Mouse (Mus musculus) layer of hippocampus, adult 8-10 months (tissue): ENCODE measurements around the gene Txnrd3. TPM values are rescaled to one million over a fixed set of nuclear protein-coding genes. Genes with fewer than 3 reads are reported as not detected.

ENCODE experiments used
- DNase-seq, 2 experiments: peaks; one replicate each; pipeline ENCODE4 v3.0.0; 2022; ENCODE audit warnings: low spot score in 2 of 2
- total RNA-seq, 4 experiments: library from RNA; stranded (reverse); gene quantifications; 2 replicates each; pipeline ENCODE4 v1.2.4; 2022

The Txnrd3 gene
- total RNA-seq, 4 experiments from 2014 or later: 2.9 to 6.3 (median 4.1) TPM

GRCm38 (mm10) chr6:89655011-89655410 is 11.2 kb downstream of the Txnrd3 start:
- no peak for DNase-seq

- DNase-seq: no peak
Observed at GRCm38 (mm10) chr6:89658342-89658741, 14.6 kb downstream of the Txnrd3 start.

- DNase-seq: no peak
Observed at GRCm38 (mm10) chr6:89658931-89659330, 15.1 kb downstream of the Txnrd3 start.

- peak in 1 of 2 experiments; percentile 29 for DNase-seq
Observed at GRCm38 (mm10) chr6:89659692-89660423, 16.1 kb downstream of the Txnrd3 start.

- DNase-seq: no peak
Observed at GRCm38 (mm10) chr6:89660490-89660889, 16.7 kb downstream of the Txnrd3 start.

GRCm38 (mm10) chr6:89662521-89662920 is 18.7 kb downstream of the Txnrd3 start:
- no peak for DNase-seq

GRCm38 (mm10) chr6:89665155-89665554 is 21.4 kb downstream of the Txnrd3 start:
- DNase-seq: no peak

GRCm38 (mm10) chr6:89665667-89666066 is 21.9 kb downstream of the Txnrd3 start:
- no peak for DNase-seq

- DNase-seq: no peak
Observed at GRCm38 (mm10) chr6:89666976-89667375, 23.2 kb downstream of the Txnrd3 start.

- DNase-seq: peak in 1 of 2 experiments; percentile 0
Observed at GRCm38 (mm10) chr6:89669556-89669955, 25.8 kb downstream of the Txnrd3 start.

GRCm38 (mm10) chr6:89671431-89671830 is 27.6 kb downstream of the Txnrd3 start:
- DNase-seq: no peak

- DNase-seq: peak in 1 of 2 experiments; percentile 58
Observed at GRCm38 (mm10) chr6:89672641-89673040, 28.9 kb downstream of the Txnrd3 start.

GRCm38 (mm10) chr6:89673135-89673780 is 29.5 kb downstream of the Txnrd3 start:
- no peak for DNase-seq

- DNase-seq: no peak
Observed at GRCm38 (mm10) chr6:89678522-89678921, 34.7 kb downstream of the Txnrd3 start.

- peak in 1 of 2 experiments; percentile 73 for DNase-seq
Observed at GRCm38 (mm10) chr6:89679291-89679835, 35.6 kb downstream of the Txnrd3 start.

GRCm38 (mm10) chr6:89680155-89680554 is 36.4 kb downstream of the Txnrd3 start:
- peak; percentile 54 to 83 for DNase-seq

GRCm38 (mm10) chr6:89684231-89684630 is 40.4 kb downstream of the Txnrd3 start:
- no peak for DNase-seq

GRCm38 (mm10) chr6:89687100-89687499 is 43.3 kb downstream of the Txnrd3 start:
- DNase-seq: no peak

GRCm38 (mm10) chr6:89706624-89707023 is 62.8 kb downstream of the Txnrd3 start:
- DNase-seq: no peak

GRCm38 (mm10) chr6:89707240-89707639 is 63.5 kb downstream of the Txnrd3 start, which contains the start of gene Vmn1r40:
Gene Vmn1r40 (plus strand): TSS chr6:89707540.
- DNase-seq: no peak

GRCm38 (mm10) chr6:89718051-89718450 is 74.3 kb downstream of the Txnrd3 start:
- no peak for DNase-seq
